Mouse (Mus musculus): ENCODE measurements around the gene Cacna1d.

DNA sequence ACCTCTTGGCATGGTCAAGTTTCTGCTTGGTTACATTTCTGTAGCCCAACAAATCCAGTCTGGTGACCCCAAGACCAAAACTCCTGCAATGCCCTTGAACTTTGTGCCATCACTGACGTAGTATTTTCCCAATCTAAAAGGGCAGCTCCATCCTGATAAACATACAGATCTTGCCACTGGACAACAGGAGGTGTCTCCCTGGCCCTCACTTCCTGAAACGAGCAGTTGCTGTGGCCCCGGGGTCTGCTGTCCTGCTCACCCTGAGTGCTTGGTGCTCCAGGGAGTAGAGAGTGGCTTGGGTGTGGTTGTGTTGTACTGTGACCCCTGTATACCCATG lies 491.8 kb downstream of the Cacna1d start:
- TF ChIP-seq CTCF (IDR thresholded peaks at IDR 0.05; ENCODE audit: insufficient read depth, low read length) (no peak), POLR2A (IDR thresholded peaks at IDR 0.05; ENCODE audit: borderline replicate concordance, extremely low read depth, low read depth, low read length) (no peak)
